Mouse (Mus musculus) bone marrow, adult 2 months (tissue): ENCODE measurements around the gene Pla2g5.

Experiments
- CTCF ChIP-seq: fragments of 200-500 bp; IDR thresholded peaks from 2 replicates; pipeline ENCODE4 v1.5.1; 2011; ENCODE audit warnings: low read length, control low read depth; ENCODE audit not compliant: control insufficient read depth, insufficient read depth
- POLR2A ChIP-seq: fragments of 200-500 bp; IDR thresholded peaks from 2 replicates; pipeline ENCODE4 v1.6.1; 2011; ENCODE audit warnings: low read depth, mild to moderate bottlenecking, control low read depth, low read length, borderline replicate concordance; ENCODE audit not compliant: control insufficient read depth

- TF ChIP-seq POLR2A (no peak), CTCF (no peak)
These were observed 61.7 kb downstream of the Pla2g5 start for GRCm38 (mm10) chr4:138801631-138802030.
